Mouse (Mus musculus) forebrain, embryonic 11.5 days (tissue): ENCODE results near the gene Pigg. TPM values are rescaled to one million over a fixed set of nuclear protein-coding genes. Genes with fewer than 3 reads are reported as not detected.

Experiments
- ATAC-seq: fragments of 200-750 bp; cut with Nextera tagmentation; replicated peaks from 2 replicates; pipeline ENCODE4 v1.8.0; 2017; ENCODE audit warnings: moderate TSS enrichment; ENCODE audit not compliant: low FRiP score
- DNase-seq: peaks from one replicate; pipeline ENCODE4 v3.0.0-alpha.2; 2017; ENCODE audit warnings: low spot score
- H3K27ac ChIP-seq: fragments of 300-500 bp; sonication (generic); 2 replicates; pipeline ENCODE4 v1.5.1; 2014; ENCODE audit warnings: low read depth, low read length
- H3K27me3 ChIP-seq: fragments of 300-500 bp; sonication (generic); 2 replicates; pipeline ENCODE4 v1.6.1; 2014; ENCODE audit warnings: mild to moderate bottlenecking, low read length, mixed read lengths; ENCODE audit not compliant: control insufficient read depth, insufficient read depth
- H3K36me3 ChIP-seq: fragments of 300-500 bp; sonication (generic); 2 replicates; pipeline ENCODE4 v1.6.1; 2014; ENCODE audit warnings: mild to moderate bottlenecking, low read length, moderate library complexity, mixed read lengths; ENCODE audit not compliant: control insufficient read depth, insufficient read depth
- H3K4me1 ChIP-seq: fragments of 300-500 bp; sonication (generic); replicated peaks from 2 replicates; pipeline ENCODE4 v1.6.1; 2014; ENCODE audit warnings: low read length, mixed read lengths; ENCODE audit not compliant: control insufficient read depth, insufficient read depth
- H3K4me2 ChIP-seq: fragments of 300-500 bp; sonication (generic); 2 replicates; pipeline ENCODE4 v1.6.1; 2014; ENCODE audit warnings: low read depth, mild to moderate bottlenecking, low read length, moderate library complexity, mixed read lengths; ENCODE audit not compliant: severe bottlenecking
- H3K4me3 ChIP-seq: fragments of 300-500 bp; sonication (generic); 2 replicates; pipeline ENCODE4 v1.5.1; 2014; ENCODE audit warnings: low read depth, low read length
- H3K9ac ChIP-seq: fragments of 300-500 bp; sonication (generic); 2 replicates; pipeline ENCODE4 v1.6.1; 2014; ENCODE audit warnings: low read length
- H3K9me3 ChIP-seq: fragments of 300-500 bp; sonication (generic); 2 replicates; pipeline ENCODE4 v1.6.1; 2016; ENCODE audit warnings: low read length, mixed read lengths; ENCODE audit not compliant: control insufficient read depth
- WGBS: fragments of 180-500 bp; shearing (Covaris S2); extraction: QIAGEN DNeasy Blood & Tissue Kit; methylation state at CpG from one replicate; pipeline ENCODE4 v1.1.7; 2014; 5-methylcytosine and 5-hydroxymethylcytosine counted together
- polyA plus RNA-seq: library from polyadenylated mRNA; unstranded; fragments of >200 nt; fragmentation: Nextera tagmentation; extraction: Ambion mirVana; gene quantifications from 2 replicates; pipeline ENCODE4 v1.2.1, GENCODE M21; 2014

Pigg gene
- polyA plus RNA-seq, 1 experiment from 2014 or later: 3.7 TPM

DNA sequence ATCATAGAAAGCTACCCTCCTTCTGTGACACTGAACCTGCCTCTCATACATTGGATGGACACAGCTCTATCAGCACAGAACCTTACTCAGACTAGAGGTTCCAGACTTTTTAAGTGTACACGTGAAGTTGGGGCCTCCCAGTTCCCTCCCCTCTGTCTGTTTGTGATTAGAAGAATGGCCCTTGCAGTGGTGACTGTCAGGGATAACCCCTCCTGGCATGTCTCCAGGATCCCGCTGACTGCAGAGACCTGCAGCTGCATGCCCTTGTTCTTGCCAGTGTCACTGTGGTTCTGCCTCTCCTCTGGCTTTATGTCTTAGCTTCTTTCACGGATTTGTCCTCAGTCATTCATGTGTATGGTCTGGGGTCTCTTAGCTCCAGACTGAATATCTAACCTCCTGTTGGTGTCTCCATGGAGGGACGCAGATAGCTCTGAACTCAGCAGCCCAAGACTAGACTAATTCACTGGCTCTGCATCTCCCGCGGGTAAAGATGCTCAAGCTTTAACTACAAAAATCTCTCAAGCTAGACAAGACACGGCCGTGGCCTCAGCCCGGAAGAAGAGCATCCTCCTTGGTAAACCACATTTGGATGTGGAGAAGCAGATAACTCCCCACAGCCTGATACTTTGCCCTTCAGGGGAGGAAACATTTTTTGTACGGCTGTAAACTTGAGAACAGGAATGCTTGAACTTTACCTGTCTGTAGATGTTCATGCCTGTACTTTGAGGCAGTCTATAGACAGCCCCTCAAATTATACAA lies 33.1 kb downstream of the Pigg start:
- Histone ChIP-seq H3K36me3 (no peaks in the 10 kb centered on the region), H3K9ac (no peak overlapping the region), H3K27ac (no peak overlapping the region), H3K27me3 (no peaks in the 10 kb centered on the region), H3K9me3 (no peaks in the 10 kb centered on the region), H3K4me1 (no peaks in the 10 kb centered on the region), H3K4me2 (no peak overlapping the region), H3K4me3 (no peak overlapping the region)
- no peak for ATAC-seq
- WGBS: 91% methylated on average over 10 of the region's 10 CpGs
- DNase-seq: no peak

DNA sequence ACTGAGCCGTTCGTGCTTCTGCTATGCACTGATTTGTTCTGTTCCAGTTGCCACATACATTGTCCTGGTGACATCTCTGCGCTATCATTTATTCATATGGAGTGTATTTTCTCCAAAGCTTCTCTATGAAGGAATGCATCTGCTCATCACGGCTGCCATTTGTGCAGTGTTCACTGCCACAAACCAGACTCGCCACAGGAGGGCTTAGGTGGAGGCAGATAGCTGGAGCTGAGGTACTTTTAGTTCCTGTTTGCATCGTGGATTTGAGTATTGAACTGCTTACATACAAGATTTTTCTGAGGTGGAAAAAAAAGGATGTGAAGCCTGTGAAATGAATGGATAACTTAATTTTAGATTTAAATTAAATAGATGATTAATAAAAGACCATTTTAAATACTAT lies 35.4 kb downstream of the Pigg start:
- H3K4me3 ChIP-seq: no peak overlapping the region
- 87% methylated on average over 6 of the region's 6 CpGs for WGBS
- H3K27me3 ChIP-seq: no peaks in the 10 kb centered on the region
- DNase-seq: no peak
- H3K9ac ChIP-seq: no peak overlapping the region
- no peaks in the 10 kb centered on the region for H3K36me3 ChIP-seq
- H3K4me2 ChIP-seq: no peak overlapping the region
- H3K27ac ChIP-seq: no peak overlapping the region
- no peaks in the 10 kb centered on the region for H3K4me1 ChIP-seq
- no peaks in the 10 kb centered on the region for H3K9me3 ChIP-seq
- no peak for ATAC-seq

DNA sequence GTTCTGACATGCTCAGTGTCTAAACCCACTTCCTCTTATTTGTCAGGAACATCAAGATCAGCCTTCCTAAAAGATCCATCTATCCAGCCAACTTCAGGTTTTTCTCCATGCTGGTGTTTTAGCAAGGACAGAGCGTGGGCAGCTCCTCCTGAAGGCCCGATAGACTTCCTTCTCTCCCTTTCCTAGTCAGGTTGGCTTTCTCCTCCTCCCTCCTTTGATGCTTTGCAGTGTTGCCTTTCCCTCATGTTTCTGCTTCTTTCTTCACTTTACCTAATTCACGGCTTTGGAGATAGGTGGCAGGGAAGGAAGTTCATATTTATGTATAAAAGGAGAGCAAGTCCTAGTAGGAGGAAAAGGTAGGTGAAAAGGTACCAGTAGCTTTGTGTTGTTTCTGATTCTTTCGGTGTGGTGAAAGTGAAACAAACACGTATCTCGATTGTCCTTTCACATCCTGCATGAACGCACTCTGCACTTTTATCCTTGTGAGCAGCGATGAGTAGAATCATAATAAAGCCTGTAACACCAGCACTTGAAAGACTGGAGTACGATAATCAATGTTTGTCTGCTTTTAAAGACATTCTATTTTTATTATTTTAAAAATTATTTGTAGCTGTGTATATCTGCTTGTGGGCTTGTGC lies 37.2 kb downstream of the Pigg start:
- 90% methylated on average over 9 of the region's 9 CpGs for WGBS
- no peaks in the 10 kb centered on the region for H3K9me3 ChIP-seq
- no peaks in the 10 kb centered on the region for H3K36me3 ChIP-seq
- H3K4me2 ChIP-seq: no peak overlapping the region
- DNase-seq: no peak
- H3K4me3 ChIP-seq: no peak overlapping the region
- no peak overlapping the region for H3K9ac ChIP-seq
- ATAC-seq: no peak
- H3K4me1 ChIP-seq: no peaks in the 10 kb centered on the region
- no peak overlapping the region for H3K27ac ChIP-seq
- no peaks in the 10 kb centered on the region for H3K27me3 ChIP-seq

- no peak overlapping the region for H3K4me3 ChIP-seq
- no peaks in the 10 kb centered on the region for H3K36me3 ChIP-seq
- DNase-seq (no peak), ATAC-seq (no peak)
- H3K9ac ChIP-seq: no peak overlapping the region
- no peaks in the 10 kb centered on the region for H3K4me1 ChIP-seq
- no peak overlapping the region for H3K4me2 ChIP-seq
- H3K27me3 ChIP-seq: no peaks in the 10 kb centered on the region
- no peak overlapping the region for H3K27ac ChIP-seq
- H3K9me3 ChIP-seq: no peaks in the 10 kb centered on the region
- WGBS: 81% methylated on average over 2 of the region's 2 CpGs
Observed at GRCm38 (mm10) chr5:108354056-108354455, 41.6 kb downstream of the Pigg start.

- Histone ChIP-seq H3K4me1 (no peaks in the 10 kb centered on the region), H3K9me3 (no peaks in the 10 kb centered on the region), H3K4me2 (no peak overlapping the region), H3K36me3 (no peaks in the 10 kb centered on the region), H3K27me3 (no peaks in the 10 kb centered on the region), H3K9ac (no peak overlapping the region), H3K27ac (no peak overlapping the region), H3K4me3 (no peak overlapping the region)
- ATAC-seq (no peak), DNase-seq (no peak)
- WGBS: 86% methylated on average over 1 of the region's 1 CpGs
Observed at GRCm38 (mm10) chr5:108357862-108358261, 45.5 kb downstream of the Pigg start.

GRCm38 (mm10) chr5:108359491-108359890 lies 47.1 kb downstream of the Pigg start:
- H3K4me1 ChIP-seq: no peaks in the 10 kb centered on the region
- WGBS: 88% methylated on average over 9 of the region's 9 CpGs

GRCm38 (mm10) chr5:108360211-108360610 lies 47.8 kb downstream of the Pigg start:
- 90% methylated on average over 4 of the region's 4 CpGs for WGBS
- H3K27me3 ChIP-seq: peaks cover 8% of the 10 kb centered on the region
- no peaks in the 10 kb centered on the region for H3K36me3 ChIP-seq
- DNase-seq (no peak), ATAC-seq (no peak)
- no peak overlapping the region for H3K4me2 ChIP-seq
- H3K4me3 ChIP-seq: no peak overlapping the region
- no peak overlapping the region for H3K9ac ChIP-seq
- H3K4me1 ChIP-seq: no peaks in the 10 kb centered on the region
- H3K27ac ChIP-seq: no peak overlapping the region
- H3K9me3 ChIP-seq: no peaks in the 10 kb centered on the region

More at GRCm38 (mm10) chr5:108359491-108359890, 47.1 kb downstream of the Pigg start:
- Histone ChIP-seq H3K27me3 (peaks cover under 1% of the 10 kb centered on the region; the same call in 1 of the 2 replicates), H3K27ac (no peak overlapping the region), H3K36me3 (no peaks in the 10 kb centered on the region), H3K4me2 (no peak overlapping the region), H3K9ac (no peak overlapping the region), H3K4me3 (no peak overlapping the region), H3K9me3 (no peaks in the 10 kb centered on the region)
- ATAC-seq (no peak), DNase-seq (no peak)

GRCm38 (mm10) chr5:108362330-108362729 lies 49.9 kb downstream of the Pigg start:
- Histone ChIP-seq H3K36me3 (no peaks in the 10 kb centered on the region), H3K4me1 (peaks cover 8% of the 10 kb centered on the region; the same call in 1 of the 2 replicates), H3K27ac (no peak overlapping the region), H3K27me3 (peaks cover 28% of the 10 kb centered on the region), H3K9ac (no peak overlapping the region), H3K4me3 (no peak overlapping the region), H3K9me3 (no peaks in the 10 kb centered on the region), H3K4me2 (no peak overlapping the region)
- WGBS: 31% methylated on average over 3 of the region's 3 CpGs
- ATAC-seq (no peak), DNase-seq (no peak)
